Mouse (Mus musculus) hindbrain, postnatal 0 days (tissue): Measurements from ENCODE around the gene Pecam1. TPM values are rescaled to one million over a fixed set of nuclear protein-coding genes. Genes with fewer than 3 reads are reported as not detected.

ENCODE experiments used
- ATAC-seq: fragments of 200-750 bp; cut with Nextera tagmentation; 2 replicates; pipeline ENCODE4 v1.8.0; 2017; ENCODE audit warnings: mild to moderate bottlenecking, moderate TSS enrichment, moderate library complexity
- DNase-seq: peaks from one replicate; pipeline ENCODE4 v3.0.0-alpha.2; 2015; ENCODE audit warnings: low spot score
- H3K27ac ChIP-seq: fragments of 300-500 bp; sonication (generic); 2 replicates; pipeline ENCODE4 v1.5.1; 2014; ENCODE audit warnings: mild to moderate bottlenecking
- H3K27me3 ChIP-seq: fragments of 300-500 bp; sonication (generic); 2 replicates; pipeline ENCODE4 v1.6.1; 2014; ENCODE audit warnings: low read length, mixed read lengths; ENCODE audit not compliant: insufficient read depth
- H3K36me3 ChIP-seq: fragments of 300-500 bp; sonication (generic); 2 replicates; pipeline ENCODE4 v1.6.1; 2014; ENCODE audit warnings: low read length, mixed read lengths; ENCODE audit not compliant: insufficient read depth
- H3K4me1 ChIP-seq: fragments of 300-500 bp; sonication (generic); 2 replicates; pipeline ENCODE4 v1.6.1; 2014; ENCODE audit warnings: antibody characterized with exemption, low read length, mixed read lengths; ENCODE audit not compliant: insufficient read depth
- H3K4me2 ChIP-seq: fragments of 300-500 bp; sonication (generic); 2 replicates; pipeline ENCODE4 v1.6.1; 2014; ENCODE audit warnings: low read depth, mild to moderate bottlenecking, low read length, moderate library complexity, mixed read lengths
- H3K4me3 ChIP-seq: fragments of 300-500 bp; sonication (generic); 2 replicates; pipeline ENCODE4 v1.5.1; 2014; ENCODE audit warnings: low read length
- H3K9ac ChIP-seq: fragments of 300-500 bp; sonication (generic); replicated peaks from 2 replicates; pipeline ENCODE4 v1.6.1; 2014; ENCODE audit warnings: mild to moderate bottlenecking, low read length, moderate library complexity, mixed read lengths
- H3K9me3 ChIP-seq: fragments of 300-500 bp; sonication (generic); 2 replicates; pipeline ENCODE4 v1.6.1; 2016; ENCODE audit warnings: low read length, mixed read lengths
- CTCF ChIP-seq: IDR thresholded peaks from 2 replicates; pipeline ENCODE4 v1.5.1; 2016; ENCODE audit warnings: antibody characterized with exemption, control low read depth, low read depth
- WGBS: fragments of 180-500 bp; shearing (Covaris S2); extraction: QIAGEN DNeasy Blood & Tissue Kit; methylation state at CpG from one replicate; pipeline ENCODE4 v1.1.7; 2014; 5-methylcytosine and 5-hydroxymethylcytosine counted together
- polyA plus RNA-seq: library from polyadenylated mRNA; unstranded; fragments of >200 nt; fragmentation: Nextera tagmentation; extraction: Ambion mirVana; gene quantifications from 2 replicates; pipeline ENCODE4 v1.2.1, GENCODE M21; 2015
- total RNA-seq: library from RNA; depleted of rRNA; stranded (reverse); fragments of >200 nt; gene quantifications from 2 replicates; pipeline ENCODE4 v1.2.3, GENCODE M21; 2014

Gene Pecam1
- total and polyA plus RNA-seq, 2 experiments from 2014 or later: 10.9 to 19.2 TPM

- no peak overlapping the region for H3K27ac ChIP-seq
- H3K9me3 ChIP-seq: no peaks in the 10 kb centered on the region
- no peaks in the 10 kb centered on the region for H3K36me3 ChIP-seq
- no peak for ATAC-seq
- no peak overlapping the region for H3K9ac ChIP-seq
- no peak for TF ChIP-seq CTCF
- H3K4me1 ChIP-seq: peaks cover 13% of the 10 kb centered on the region; the same call in 1 of the 2 replicates
- H3K27me3 ChIP-seq: no peaks in the 10 kb centered on the region
- no peak overlapping the region for H3K4me3 ChIP-seq
- no peak for DNase-seq
- 40% methylated on average over 6 of the region's 9 CpGs for WGBS
- H3K4me2 ChIP-seq: no peak overlapping the region
Observed at GRCm38 (mm10) chr11:106669873-106670173, 80.6 kb downstream of the Pecam1 start.

- DNase-seq: no peak
- Histone ChIP-seq H3K9ac (no peak overlapping the region), H3K27me3 (no peaks in the 10 kb centered on the region), H3K27ac (no peak overlapping the region), H3K9me3 (no peaks in the 10 kb centered on the region), H3K36me3 (no peaks in the 10 kb centered on the region), H3K4me3 (no peak overlapping the region), H3K4me2 (no peak overlapping the region), H3K4me1 (peaks cover 7% of the 10 kb centered on the region; the same call in 1 of the 2 replicates)
- WGBS: 42% methylated on average over 8 of the region's 8 CpGs
- no peak for TF ChIP-seq CTCF
- ATAC-seq: no peak
Observed at GRCm38 (mm10) chr11:106669102-106669872, 81.1 kb downstream of the Pecam1 start.

DNA sequence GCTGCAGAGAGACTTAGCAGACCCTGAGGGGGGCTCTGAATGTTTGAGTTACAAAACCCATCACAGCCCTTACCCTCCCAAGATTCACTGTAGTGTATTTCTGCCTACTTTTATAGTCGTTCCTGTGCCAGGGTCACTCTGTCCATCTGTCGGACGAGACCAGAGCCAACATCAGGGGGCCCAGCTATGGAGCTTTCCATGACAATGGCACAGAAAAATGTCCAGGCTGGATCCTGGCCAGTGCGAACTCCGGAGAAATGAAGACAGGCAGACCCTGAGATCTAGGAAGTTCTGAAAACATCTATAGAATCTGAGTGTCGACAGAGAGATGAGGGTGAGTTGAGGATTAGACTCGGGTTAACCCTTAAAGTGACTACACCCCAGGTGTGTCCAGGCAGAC, 82.1 kb downstream of the Pecam1 start:
- Histone ChIP-seq H3K4me2 (no peak overlapping the region), H3K4me1 (peaks cover 6% of the 10 kb centered on the region; the same call in 1 of the 2 replicates), H3K9me3 (no peaks in the 10 kb centered on the region), H3K9ac (no peak overlapping the region), H3K27ac (no peak overlapping the region), H3K36me3 (no peaks in the 10 kb centered on the region), H3K27me3 (no peaks in the 10 kb centered on the region), H3K4me3 (no peak overlapping the region)
- ATAC-seq (no peak), DNase-seq (peak; percentile 34)
- WGBS: 39% methylated on average over 7 of the region's 7 CpGs
- no peak for TF ChIP-seq CTCF

DNA sequence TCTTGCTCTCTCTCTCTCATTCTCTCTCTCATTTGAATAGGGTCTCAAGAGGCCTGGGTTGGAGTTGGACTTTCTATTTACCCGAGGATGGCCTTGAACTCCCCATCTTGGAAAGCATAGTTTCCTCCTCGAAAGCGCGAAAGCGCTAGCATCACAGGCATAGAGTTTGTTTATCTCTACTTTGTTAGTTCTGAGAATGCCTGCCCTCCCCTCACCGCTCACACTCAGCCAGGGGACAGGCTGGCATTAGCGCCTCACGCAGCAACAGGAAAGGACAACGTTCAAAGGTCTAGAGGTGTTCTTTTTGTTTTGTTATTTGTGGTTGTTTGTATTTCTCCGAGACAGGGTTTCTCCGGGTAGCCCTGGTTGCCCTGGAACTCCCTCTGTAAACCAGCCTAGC, 82.6 kb downstream of the Pecam1 start:
- no peak for DNase-seq
- Histone ChIP-seq H3K27me3 (no peaks in the 10 kb centered on the region), H3K4me2 (no peak overlapping the region), H3K9ac (no peak overlapping the region), H3K4me1 (peaks cover 6% of the 10 kb centered on the region; the same call in 1 of the 2 replicates), H3K27ac (no peak overlapping the region), H3K4me3 (no peak overlapping the region), H3K36me3 (no peaks in the 10 kb centered on the region), H3K9me3 (no peaks in the 10 kb centered on the region)
- TF ChIP-seq CTCF: no peak
- 83% methylated on average over 11 of the region's 11 CpGs for WGBS
- ATAC-seq: no peak

GRCm38 (mm10) chr11:106666470-106667107, 83.8 kb downstream of the Pecam1 start:
- no peak overlapping the region for H3K27ac ChIP-seq
- H3K4me3 ChIP-seq: no peak overlapping the region
- no peak for ATAC-seq
- H3K36me3 ChIP-seq: no peaks in the 10 kb centered on the region
- DNase-seq: no peak
- no peak overlapping the region for H3K9ac ChIP-seq
- no peaks in the 10 kb centered on the region for H3K9me3 ChIP-seq
- WGBS: 84% methylated on average over 14 of the region's 14 CpGs
- H3K4me2 ChIP-seq: no peak overlapping the region
- H3K27me3 ChIP-seq: no peaks in the 10 kb centered on the region
- TF ChIP-seq CTCF: no peak
- peaks cover 6% of the 10 kb centered on the region; the same call in 1 of the 2 replicates for H3K4me1 ChIP-seq

DNA sequence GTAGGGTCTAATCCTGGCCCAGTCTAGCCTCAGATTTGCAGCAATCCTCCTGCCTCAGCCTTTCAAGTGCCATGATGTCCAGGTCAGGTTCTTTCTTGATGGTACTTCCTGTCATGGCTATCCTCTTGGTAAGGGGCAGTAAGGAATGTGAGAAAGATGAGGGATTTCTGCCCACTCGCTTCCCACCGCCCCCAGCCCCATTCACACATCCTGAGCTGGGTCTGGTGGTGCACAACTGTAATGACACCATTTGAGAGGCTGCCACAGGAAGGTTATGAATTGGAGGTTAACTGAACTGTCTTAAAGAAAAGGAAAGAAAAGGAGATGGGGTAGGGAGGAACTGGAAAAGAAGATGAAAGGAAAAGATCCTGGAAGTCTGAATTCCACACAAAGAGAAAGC, 84.6 kb downstream of the Pecam1 start:
- H3K9ac ChIP-seq: no peak overlapping the region
- no peak for DNase-seq
- no peaks in the 10 kb centered on the region for H3K36me3 ChIP-seq
- no peaks in the 10 kb centered on the region for H3K9me3 ChIP-seq
- no peak for ATAC-seq
- WGBS: 93% methylated on average over 2 of the region's 2 CpGs
- no peaks in the 10 kb centered on the region for H3K27me3 ChIP-seq
- TF ChIP-seq CTCF: no peak
- no peak overlapping the region for H3K4me2 ChIP-seq
- H3K27ac ChIP-seq: no peak overlapping the region
- H3K4me1 ChIP-seq: peaks cover 6% of the 10 kb centered on the region; the same call in 1 of the 2 replicates
- no peak overlapping the region for H3K4me3 ChIP-seq

GRCm38 (mm10) chr11:106665328-106665727, 85.1 kb downstream of the Pecam1 start:
- Histone ChIP-seq H3K9ac (no peak overlapping the region), H3K9me3 (no peaks in the 10 kb centered on the region), H3K4me3 (no peak overlapping the region), H3K36me3 (no peaks in the 10 kb centered on the region), H3K27ac (no peak overlapping the region), H3K27me3 (no peaks in the 10 kb centered on the region), H3K4me2 (no peak overlapping the region), H3K4me1 (peaks cover 6% of the 10 kb centered on the region; the same call in 1 of the 2 replicates)
- WGBS: 92% methylated on average over 4 of the region's 4 CpGs
- no peak for TF ChIP-seq CTCF
- no peak for ATAC-seq
- DNase-seq: no peak
